Comparison of ENCODE assay signal across 15 mouse cellular contexts in the genomic region with DNA sequence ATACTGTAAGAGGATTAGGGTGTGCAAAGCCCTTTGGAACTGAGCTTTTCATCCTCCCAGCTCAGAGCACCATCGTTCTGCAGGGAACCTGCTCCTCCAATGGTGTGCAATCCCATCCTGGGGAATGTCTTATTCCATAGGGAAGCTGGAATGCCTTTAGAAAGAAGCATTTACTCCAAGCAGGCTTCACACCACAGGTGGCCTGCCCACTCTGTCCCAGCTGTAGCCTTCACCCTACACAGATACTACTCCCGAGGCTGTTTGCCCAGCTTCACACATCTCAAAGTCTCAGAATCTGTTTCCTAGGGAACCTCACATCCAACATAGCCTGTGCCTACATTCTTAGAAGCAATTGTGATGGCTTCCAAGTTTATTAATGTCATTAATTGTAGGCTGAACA.
A peak's percentile ranks its signal among the peaks of the same experiment; 100 is the strongest.
DNase-seq lines count a peak whose midpoint lies in the region.
"Had no signal": no experiment of that assay in that cellular context is flagged by ENCODE, and none has a peak within 500 bp of the region (broad histone marks: within the 10 kb centered on the region; RNA-seq: fewer than 3 reads in every experiment).

No protein-coding gene starts in this region.

- peak; percentile 89 for DNase-seq in right cerebral cortex, adult 18-20 months
- no peak for DNase-seq in right cerebral cortex, postnatal 4 days
- peak; percentile 68 to 89 for DNase-seq in frontal cortex, postnatal 36 days (ENCODE audit: low spot score in 2 of 2)
- DNase-seq in left cerebral cortex, postnatal 25 days (ENCODE audit: low spot score in 2 of 2): peak; percentile 71 to 95
- peak; percentile 90 for DNase-seq in telencephalon, adult 2 months (ENCODE audit: low read depth, low spot score)
- DNase-seq in ovary, postnatal 36 days (ENCODE audit: low spot score): no peak
- no peak for DNase-seq in spleen, adult 18-20 months
- no peak for DNase-seq in ovary, postnatal 10 days (ENCODE audit: low spot score)
- DNase-seq: adrenal gland, adult 8-10 months; cerebellum, adult 9-10 months; gastrocnemius, postnatal 14 days; kidney, adult 2 months; kidney, postnatal 10 days; thymus, adult 18-20 months; thymus, postnatal 4 days had no signal

- intact Hi-C loops in left cerebral cortex, postnatal 25 days (cut with DNase I): loop anchor here (5.0 kb wide), 1 partner anchor 57 kb away; no protein-coding TSS in a partner anchor

Comparison
In these comparisons a context has a peak if more than half of its experiments do, and no peak if none do; other contexts are left out.
1. DNase-seq: peak in right cerebral cortex, adult 18-20 months (single experiment), frontal cortex, postnatal 36 days (2 of 2), left cerebral cortex, postnatal 25 days (2 of 2) and telencephalon, adult 2 months (single experiment); none in right cerebral cortex, postnatal 4 days (single experiment), ovary, postnatal 36 days (single experiment), spleen, adult 18-20 months (0 of 2) and ovary, postnatal 10 days (single experiment).